Mouse (Mus musculus): ENCODE results near the gene Krtap3-2. TPM values are rescaled to one million over a fixed set of nuclear protein-coding genes. Genes with fewer than 3 reads are reported as not detected.

Gene Krtap3-2
- polyA plus RNA-seq, 1 experiment from 2014 or later: 0.19 TPM

DNA sequence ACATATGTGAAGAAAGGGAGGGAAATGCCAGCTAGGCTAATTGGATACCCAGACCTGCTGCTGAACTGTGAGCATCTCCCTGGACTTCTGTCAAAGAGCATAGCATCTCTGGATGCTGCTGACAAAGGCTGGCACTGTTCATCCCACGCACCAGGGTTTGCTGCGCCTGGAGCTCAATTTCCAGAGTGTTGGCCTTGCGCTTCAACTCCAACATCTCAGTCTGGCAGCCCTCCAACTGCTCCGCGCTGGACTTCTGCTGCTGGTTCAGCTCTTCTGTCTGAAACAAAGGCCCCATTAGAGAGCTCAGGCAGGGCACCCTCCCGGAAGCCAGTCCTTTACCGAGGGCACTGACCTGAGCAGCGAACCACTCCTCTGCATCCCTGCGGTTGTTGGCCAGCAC is 16.9 kb downstream of the Krtap3-2 start:
- H3K36me3 ChIP-seq (ENCODE audit: control insufficient read depth, insufficient read depth, low read length): no peaks in the 10 kb centered on the region
- ATAC-seq (ENCODE audit: low FRiP score, low TSS enrichment) (no peak), DNase-seq (ENCODE audit: low spot score) (peak; percentile 29)
- no peak for TF ChIP-seq EP300 (optimal IDR thresholded peaks at IDR 0.05)
- no peak for TF ChIP-seq CTCF (IDR thresholded peaks at IDR 0.05; ENCODE audit: low read depth)
- H3K27me3 ChIP-seq (ENCODE audit: control insufficient read depth, insufficient read depth, low read length): no peaks in the 10 kb centered on the region
- 55% methylated on average over 9 of the region's 9 CpGs for WGBS
- H3K9me3 ChIP-seq (ENCODE audit: control insufficient read depth, low read length): no peaks in the 10 kb centered on the region
- H3K4me3 ChIP-seq (ENCODE audit: low read depth, low read length): no peak overlapping the region
- H3K9ac ChIP-seq (ENCODE audit: low read length): no peak overlapping the region
- no peaks in the 10 kb centered on the region for H3K4me1 ChIP-seq (replicated peaks; ENCODE audit: control insufficient read depth, insufficient read depth)
- no peak overlapping the region for H3K27ac ChIP-seq (replicated peaks)
- no peak overlapping the region for H3K4me2 ChIP-seq (replicated peaks; ENCODE audit: low read depth)

GRCm38 (mm10) chr11:99521288-99521860 is 35.3 kb downstream of the Krtap3-2 start, which contains the start of gene Krt39:
TSS of gene Krt39 (minus strand) at chr11:99521338.
- Histone ChIP-seq H3K9me3 (ENCODE audit: control insufficient read depth, low read length) (no peaks in the 10 kb centered on the region), H3K9ac (ENCODE audit: low read length) (no peak within 1 kb of the TSS), H3K27me3 (ENCODE audit: control insufficient read depth, insufficient read depth, low read length) (no peaks in the 10 kb centered on the region), H3K4me3 (ENCODE audit: low read depth, low read length) (no peak within 1 kb of the TSS), H3K36me3 (ENCODE audit: control insufficient read depth, insufficient read depth, low read length) (no peaks in the 10 kb centered on the region), H3K27ac (replicated peaks) (no peak within 1 kb of the TSS), H3K4me2 (replicated peaks; ENCODE audit: low read depth) (no peak within 1 kb of the TSS), H3K4me1 (replicated peaks; ENCODE audit: control insufficient read depth, insufficient read depth) (no peaks in the 10 kb centered on the region)
- DNase-seq (ENCODE audit: low spot score) (no peak), ATAC-seq (ENCODE audit: low FRiP score, low TSS enrichment) (no peak)
- WGBS: 71% methylated on average over 13 of the region's 13 CpGs
- no peak for TF ChIP-seq CTCF (IDR thresholded peaks at IDR 0.05; ENCODE audit: low read depth)
- TF ChIP-seq EP300 (optimal IDR thresholded peaks at IDR 0.05): no peak

DNA sequence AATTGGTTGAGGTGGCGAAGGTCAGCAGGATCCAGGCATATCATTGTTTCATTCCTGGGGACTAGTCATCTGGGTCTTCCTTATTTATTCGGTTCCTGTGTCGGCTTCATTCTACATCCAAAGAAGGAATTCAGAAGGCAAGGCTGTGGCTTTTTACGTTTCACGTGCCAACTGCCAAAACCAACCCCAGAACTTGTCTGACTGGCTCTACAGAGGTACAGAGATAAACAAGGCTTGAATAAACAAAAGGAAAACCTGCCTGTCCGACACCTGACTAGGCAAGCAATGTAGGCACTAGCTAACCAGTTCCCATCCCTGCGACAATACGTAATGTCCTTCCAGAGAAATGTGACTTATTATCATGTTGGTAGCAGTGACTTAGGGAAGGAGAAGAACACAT is 42.6 kb downstream of the Krtap3-2 start:
- Histone ChIP-seq H3K4me1 (replicated peaks; ENCODE audit: control insufficient read depth, insufficient read depth) (no peaks in the 10 kb centered on the region), H3K4me3 (ENCODE audit: low read depth, low read length) (no peak overlapping the region), H3K27ac (replicated peaks) (peak overlapping the region; percentile 69), H3K36me3 (ENCODE audit: control insufficient read depth, insufficient read depth, low read length) (no peaks in the 10 kb centered on the region), H3K9ac (ENCODE audit: low read length) (no peak overlapping the region), H3K4me2 (replicated peaks; ENCODE audit: low read depth) (no peak overlapping the region), H3K27me3 (ENCODE audit: control insufficient read depth, insufficient read depth, low read length) (no peaks in the 10 kb centered on the region), H3K9me3 (ENCODE audit: control insufficient read depth, low read length) (no peaks in the 10 kb centered on the region)
- 53% methylated on average over 8 of the region's 8 CpGs for WGBS
- ATAC-seq (ENCODE audit: low FRiP score, low TSS enrichment) (peak; percentile 88), DNase-seq (ENCODE audit: low spot score) (peak; percentile 67)
- peak; percentile 88 for TF ChIP-seq EP300 (optimal IDR thresholded peaks at IDR 0.05)
- TF ChIP-seq CTCF (IDR thresholded peaks at IDR 0.05; ENCODE audit: low read depth): no peak

Other genes with a start within 250 kb of the Krtap3-2 start
- 0.12 TPM in 2 replicates for gene Krt25, start 233.9 kb downstream of the Krtap3-2 start, polyA plus RNA-seq (2015; fragmentation: Nextera tagmentation; extraction: Ambion mirVana)
- gene Krt26, start 218.9 kb downstream of the Krtap3-2 start, polyA plus RNA-seq (2015; fragmentation: Nextera tagmentation; extraction: Ambion mirVana): not detected in 2 replicates
- not detected in 2 replicates for gene Krt27, start 205.7 kb downstream of the Krtap3-2 start, polyA plus RNA-seq (2015; fragmentation: Nextera tagmentation; extraction: Ambion mirVana)
- gene Krt28, start 181.9 kb downstream of the Krtap3-2 start, polyA plus RNA-seq (2015; fragmentation: Nextera tagmentation; extraction: Ambion mirVana): 0.10 TPM in 1 of 2 replicates, not detected in the other
- gene Krt10, start 167.5 kb downstream of the Krtap3-2 start, polyA plus RNA-seq (2015; fragmentation: Nextera tagmentation; extraction: Ambion mirVana): 431 and 466 TPM in 2 replicates
- gene Krt12, start 134.6 kb downstream of the Krtap3-2 start, polyA plus RNA-seq (2015; fragmentation: Nextera tagmentation; extraction: Ambion mirVana): 0.16 and 0.21 TPM in 2 replicates
- 110 and 119 TPM in 2 replicates for gene Krt20, start 118.7 kb downstream of the Krtap3-2 start, polyA plus RNA-seq (2015; fragmentation: Nextera tagmentation; extraction: Ambion mirVana)
- 204 and 221 TPM in 2 replicates for gene Krt23, start 63.7 kb downstream of the Krtap3-2 start, polyA plus RNA-seq (2015; fragmentation: Nextera tagmentation; extraction: Ambion mirVana)
- 0.07 TPM in 1 of 2 replicates, not detected in the other for gene Krt39, start 35.5 kb downstream of the Krtap3-2 start, polyA plus RNA-seq (2015; fragmentation: Nextera tagmentation; extraction: Ambion mirVana)
- gene Krt40, start 13.7 kb downstream of the Krtap3-2 start, polyA plus RNA-seq (2015; fragmentation: Nextera tagmentation; extraction: Ambion mirVana): not detected in 2 replicates
- not detected in 2 replicates for gene Krtap3-3, start 6.0 kb downstream of the Krtap3-2 start, polyA plus RNA-seq (2015; fragmentation: Nextera tagmentation; extraction: Ambion mirVana)
- gene Gm11939, start 2.6 kb upstream of the Krtap3-2 start, polyA plus RNA-seq (2015; fragmentation: Nextera tagmentation; extraction: Ambion mirVana): not detected in 2 replicates
- not detected in 2 replicates for gene Krtap3-1, start 9.8 kb upstream of the Krtap3-2 start, polyA plus RNA-seq (2015; fragmentation: Nextera tagmentation; extraction: Ambion mirVana)
- not detected in 2 replicates for gene Krtap1-5, start 24.2 kb upstream of the Krtap3-2 start, polyA plus RNA-seq (2015; fragmentation: Nextera tagmentation; extraction: Ambion mirVana)
- gene Krtap1-4, start 26.8 kb upstream of the Krtap3-2 start, polyA plus RNA-seq (2015; fragmentation: Nextera tagmentation; extraction: Ambion mirVana): not detected in 2 replicates
- not detected in 2 replicates for gene Krtap1-3, start 34.5 kb upstream of the Krtap3-2 start, polyA plus RNA-seq (2015; fragmentation: Nextera tagmentation; extraction: Ambion mirVana)
- gene Krtap9-3, start 41.3 kb upstream of the Krtap3-2 start, polyA plus RNA-seq (2015; fragmentation: Nextera tagmentation; extraction: Ambion mirVana): not detected in 2 replicates
- gene Gm11938, start 46.5 kb upstream of the Krtap3-2 start, polyA plus RNA-seq (2015; fragmentation: Nextera tagmentation; extraction: Ambion mirVana): not detected in 2 replicates
- not detected in 2 replicates for gene Gm11937, start 53.3 kb upstream of the Krtap3-2 start, polyA plus RNA-seq (2015; fragmentation: Nextera tagmentation; extraction: Ambion mirVana)
- gene Krtap2-4, start 58.0 kb upstream of the Krtap3-2 start, polyA plus RNA-seq (2015; fragmentation: Nextera tagmentation; extraction: Ambion mirVana): not detected in 2 replicates
- not detected in 2 replicates for gene Gm11562, start 63.6 kb upstream of the Krtap3-2 start, polyA plus RNA-seq (2015; fragmentation: Nextera tagmentation; extraction: Ambion mirVana)
- gene Krtap4-1, start 71.4 kb upstream of the Krtap3-2 start, polyA plus RNA-seq (2015; fragmentation: Nextera tagmentation; extraction: Ambion mirVana): not detected in 2 replicates
- not detected in 2 replicates for gene Krtap4-2, start 78.2 kb upstream of the Krtap3-2 start, polyA plus RNA-seq (2015; fragmentation: Nextera tagmentation; extraction: Ambion mirVana)
- gene Krtap4-7, start 87.2 kb upstream of the Krtap3-2 start, polyA plus RNA-seq (2015; fragmentation: Nextera tagmentation; extraction: Ambion mirVana): not detected in 2 replicates
- gene Gm11555, start 93.4 kb upstream of the Krtap3-2 start, polyA plus RNA-seq (2015; fragmentation: Nextera tagmentation; extraction: Ambion mirVana): not detected in 2 replicates
- not detected in 2 replicates for gene Gm11563, start 102.1 kb upstream of the Krtap3-2 start, polyA plus RNA-seq (2015; fragmentation: Nextera tagmentation; extraction: Ambion mirVana)
- not detected in 2 replicates for gene Krtap4-6, start 109.1 kb upstream of the Krtap3-2 start, polyA plus RNA-seq (2015; fragmentation: Nextera tagmentation; extraction: Ambion mirVana)
- gene Gm14190, start 133.9 kb upstream of the Krtap3-2 start, polyA plus RNA-seq (2015; fragmentation: Nextera tagmentation; extraction: Ambion mirVana): not detected in 2 replicates
- gene Gm14180, start 177.4 kb upstream of the Krtap3-2 start, polyA plus RNA-seq (2015; fragmentation: Nextera tagmentation; extraction: Ambion mirVana): not detected in 2 replicates
- gene Gm11595, start 216.1 kb upstream of the Krtap3-2 start, polyA plus RNA-seq (2015; fragmentation: Nextera tagmentation; extraction: Ambion mirVana): not detected in 2 replicates
- not detected in 2 replicates for gene Krtap4-8, start 223.9 kb upstream of the Krtap3-2 start, polyA plus RNA-seq (2015; fragmentation: Nextera tagmentation; extraction: Ambion mirVana)
- not detected in 2 replicates for gene Krtap4-9, start 228.3 kb upstream of the Krtap3-2 start, polyA plus RNA-seq (2015; fragmentation: Nextera tagmentation; extraction: Ambion mirVana)
- not detected in 2 replicates for gene Gm11596, start 236.6 kb upstream of the Krtap3-2 start, polyA plus RNA-seq (2015; fragmentation: Nextera tagmentation; extraction: Ambion mirVana)
- gene Gm11569, start 242.1 kb upstream of the Krtap3-2 start, polyA plus RNA-seq (2015; fragmentation: Nextera tagmentation; extraction: Ambion mirVana): not detected in 2 replicates
- not detected in 2 replicates for gene Gm11554, start 247.6 kb upstream of the Krtap3-2 start, polyA plus RNA-seq (2015; fragmentation: Nextera tagmentation; extraction: Ambion mirVana)

All from stomach, postnatal 0 days (tissue).